11 mouse cellular contexts compared by ENCODE assay signal in genomic region chr4:123248971-123249567, GRCm38 (mm10). TPM values are rescaled to one million over a fixed set of nuclear protein-coding genes. Genes with fewer than 3 reads are reported as not detected.
DNase-seq lines count a peak whose midpoint lies in the region; ATAC-seq and TF ChIP-seq lines count a peak whose summit lies in the region.
"Had no signal": no experiment of that assay in that cellular context is flagged by ENCODE, and none has a peak within 500 bp of the region (broad histone marks: within the 10 kb centered on the region; RNA-seq: fewer than 3 reads in every experiment).

No protein-coding gene starts in this region.

- intact Hi-C loops in left cerebral cortex, postnatal 4 days (cut with DNase I): no loop called here

- H3K27me3 ChIP-seq in neural tube, embryonic 11.5 days (ENCODE audit: control insufficient read depth, insufficient read depth, low read length): no peaks in the 10 kb centered on the region
- H3K27me3 ChIP-seq in heart, postnatal 0 days (ENCODE audit: control insufficient read depth, insufficient read depth, low read length): no peaks in the 10 kb centered on the region
- no peaks in the 10 kb centered on the region for H3K27me3 ChIP-seq in forebrain, embryonic 15.5 days
- H3K27me3 ChIP-seq in midbrain, embryonic 11.5 days (ENCODE audit: control insufficient read depth, insufficient read depth, low read length): no peaks in the 10 kb centered on the region
- H3K27me3 ChIP-seq: embryonic facial prominence, embryonic 13.5 days had no signal

- no peak overlapping the region for H3K4me3 ChIP-seq in neural tube, embryonic 11.5 days (ENCODE audit: low read depth, low read length)
- H3K4me3 ChIP-seq in heart, postnatal 0 days (ENCODE audit: low read depth, low read length): no peak overlapping the region
- no peak overlapping the region for H3K4me3 ChIP-seq in forebrain, embryonic 15.5 days
- H3K4me3 ChIP-seq in midbrain, embryonic 11.5 days (ENCODE audit: low read depth, low read length): no peak overlapping the region
- H3K4me3 ChIP-seq: embryonic facial prominence, embryonic 13.5 days had no signal

- no peaks in the 10 kb centered on the region; the same call in 1 of the 2 replicates for H3K36me3 ChIP-seq in neural tube, embryonic 11.5 days (ENCODE audit: control insufficient read depth, insufficient read depth, low read length)
- H3K36me3 ChIP-seq in heart, postnatal 0 days (replicated peaks; ENCODE audit: control insufficient read depth, insufficient read depth, low read length): no peaks in the 10 kb centered on the region
- H3K36me3 ChIP-seq in forebrain, embryonic 15.5 days: no peaks in the 10 kb centered on the region
- no peaks in the 10 kb centered on the region for H3K36me3 ChIP-seq in midbrain, embryonic 11.5 days (ENCODE audit: control insufficient read depth, insufficient read depth, low read length)
- H3K36me3 ChIP-seq: embryonic facial prominence, embryonic 13.5 days; G1E had no signal

- peak; percentile 21 for TF ChIP-seq CTCF in heart, postnatal 0 days (IDR thresholded peaks at IDR 0.05; ENCODE audit: low read depth)

- WGBS in neural tube, embryonic 11.5 days: 73% methylated on average over 7 of the region's 7 CpGs
- 37% methylated on average over 7 of the region's 7 CpGs for WGBS in heart, postnatal 0 days
- 79% methylated on average over 7 of the region's 7 CpGs for WGBS in forebrain, embryonic 15.5 days
- WGBS in midbrain, embryonic 11.5 days: 80% methylated on average over 7 of the region's 7 CpGs

- H3K9ac ChIP-seq in neural tube, embryonic 11.5 days (ENCODE audit: low read length): no peak overlapping the region
- H3K9ac ChIP-seq in heart, postnatal 0 days (replicated peaks; ENCODE audit: low read depth, low read length): no peak overlapping the region
- H3K9ac ChIP-seq in forebrain, embryonic 15.5 days (replicated peaks): no peak overlapping the region
- H3K9ac ChIP-seq in midbrain, embryonic 11.5 days (ENCODE audit: low read length): no peak overlapping the region
- H3K9ac ChIP-seq: embryonic facial prominence, embryonic 13.5 days had no signal

- no peak for TF ChIP-seq EP300 in heart, postnatal 0 days (IDR thresholded peaks at IDR 0.05; ENCODE audit: low read depth)

- no peaks in the 10 kb centered on the region for H3K9me3 ChIP-seq in neural tube, embryonic 11.5 days (ENCODE audit: control insufficient read depth, low read length)
- H3K9me3 ChIP-seq in heart, postnatal 0 days (replicated peaks; ENCODE audit: control insufficient read depth, low read length): no peaks in the 10 kb centered on the region
- H3K9me3 ChIP-seq in forebrain, embryonic 15.5 days: no peaks in the 10 kb centered on the region
- H3K9me3 ChIP-seq in midbrain, embryonic 11.5 days (ENCODE audit: control insufficient read depth, low read length): no peaks in the 10 kb centered on the region
- H3K9me3 ChIP-seq: embryonic facial prominence, embryonic 13.5 days; G1E had no signal

- H3K27ac ChIP-seq in neural tube, embryonic 11.5 days (ENCODE audit: low read depth, low read length): no peak overlapping the region
- H3K27ac ChIP-seq in heart, postnatal 0 days (ENCODE audit: low read depth): peak overlapping the region; percentile 92
- H3K27ac ChIP-seq in forebrain, embryonic 15.5 days (replicated peaks): no peak overlapping the region
- H3K27ac ChIP-seq in midbrain, embryonic 11.5 days (ENCODE audit: low read depth, low read length): no peak overlapping the region
- H3K27ac ChIP-seq: embryonic facial prominence, embryonic 13.5 days; macrophage had no signal

- ATAC-seq in neural tube, embryonic 11.5 days (ENCODE audit: insufficient read depth, low FRiP score, low TSS enrichment): no peak
- peak; percentile 88 for ATAC-seq in frontal cortex, adult (ENCODE audit: low TSS enrichment)
- ATAC-seq in heart, postnatal 0 days (ENCODE audit: insufficient read depth, low read depth): peak; percentile 37
- no peak for ATAC-seq in forebrain, embryonic 15.5 days (replicated peaks)
- no peak for ATAC-seq in midbrain, embryonic 11.5 days (ENCODE audit: low FRiP score)

- no peaks in the 10 kb centered on the region for H3K4me1 ChIP-seq in neural tube, embryonic 11.5 days (ENCODE audit: control insufficient read depth, insufficient read depth, low read length)
- H3K4me1 ChIP-seq in heart, postnatal 0 days (ENCODE audit: control insufficient read depth, insufficient read depth): peaks cover 36% of the 10 kb centered on the region
- no peaks in the 10 kb centered on the region for H3K4me1 ChIP-seq in forebrain, embryonic 15.5 days
- H3K4me1 ChIP-seq in midbrain, embryonic 11.5 days (ENCODE audit: control insufficient read depth, insufficient read depth, low read length): peaks cover 3% of the 10 kb centered on the region; the same call in 1 of the 2 replicates

- no peak overlapping the region for H3K4me2 ChIP-seq in neural tube, embryonic 11.5 days (ENCODE audit: low read depth)
- no peak overlapping the region for H3K4me2 ChIP-seq in heart, postnatal 0 days (ENCODE audit: low read depth, low read length)
- no peak overlapping the region for H3K4me2 ChIP-seq in forebrain, embryonic 15.5 days (replicated peaks)
- no peak overlapping the region for H3K4me2 ChIP-seq in midbrain, embryonic 11.5 days
- H3K4me2 ChIP-seq: embryonic facial prominence, embryonic 13.5 days had no signal

- peak; percentile 8 for DNase-seq in neural tube, embryonic 11.5 days (ENCODE audit: low spot score)
- DNase-seq in neural tube, embryonic 10.5 days (ENCODE audit: extremely low spot score, low spot score): no peak
- DNase-seq in heart, postnatal 0 days (ENCODE audit: low spot score): no peak
- DNase-seq in left cerebral cortex, postnatal 4 days: peak; percentile 83
- no peak for DNase-seq in embryo, embryonic 10.5 days (ENCODE audit: low spot score)
- DNase-seq in midbrain, embryonic 11.5 days (ENCODE audit: low spot score, missing footprints): no peak

RNA-seq across cellular contexts. Expression of gene Pabpc4, which starts 13.1 kb away (rescaled TPM):
- 41.4 and 46.6 TPM in 2 replicates for polyA plus RNA-seq in neural tube, embryonic 11.5 days (2014; fragmentation: Nextera tagmentation; extraction: Ambion mirVana)
- total RNA-seq in heart, postnatal 0 days (2014; rRNA removed; ENCODE audit: low replicate concordance): 350 and 355 TPM in 2 replicates
- polyA plus RNA-seq in heart, postnatal 0 days (2015; fragmentation: Nextera tagmentation; extraction: Ambion mirVana): 54.6 and 55.3 TPM in 2 replicates
- total RNA-seq in left cerebral cortex, postnatal 4 days (2021): 10 to 100 TPM; 62.6 to 65.5 TPM
- polyA plus RNA-seq in forebrain, embryonic 15.5 days (2015; fragmentation: Nextera tagmentation; extraction: Ambion mirVana): 28.4 and 32.0 TPM in 2 replicates
- 29.6 and 40.4 TPM in 2 replicates for polyA plus RNA-seq in midbrain, embryonic 11.5 days (2014; fragmentation: Nextera tagmentation; extraction: Ambion mirVana)

RNA-seq across cellular contexts. Expression of gene Heyl, which starts 15.7 kb away (rescaled TPM):
- polyA plus RNA-seq in neural tube, embryonic 11.5 days (2014; fragmentation: Nextera tagmentation; extraction: Ambion mirVana): 27.2 and 34.0 TPM in 2 replicates
- 9.0 and 12.3 TPM in 2 replicates for total RNA-seq in heart, postnatal 0 days (2014; rRNA removed; ENCODE audit: low replicate concordance)
- 8.9 and 9.0 TPM in 2 replicates for polyA plus RNA-seq in heart, postnatal 0 days (2015; fragmentation: Nextera tagmentation; extraction: Ambion mirVana)
- total RNA-seq in left cerebral cortex, postnatal 4 days (2021): 1 to 10 TPM; 5.9 to 6.6 TPM
- polyA plus RNA-seq in forebrain, embryonic 15.5 days (2015; fragmentation: Nextera tagmentation; extraction: Ambion mirVana): 4.3 TPM in 2 replicates
- 6.8 and 7.7 TPM in 2 replicates for polyA plus RNA-seq in midbrain, embryonic 11.5 days (2014; fragmentation: Nextera tagmentation; extraction: Ambion mirVana)
- polyA plus RNA-seq: G1E, macrophage had no signal

RNA-seq across cellular contexts. Expression of gene Nt5c1a, which starts 47.8 kb away (rescaled TPM):
- not detected in 2 replicates for polyA plus RNA-seq in neural tube, embryonic 11.5 days (2014; fragmentation: Nextera tagmentation; extraction: Ambion mirVana)
- 3.4 and 14.6 TPM in 2 replicates for total RNA-seq in heart, postnatal 0 days (2014; rRNA removed; ENCODE audit: low replicate concordance)
- 1.7 and 2.4 TPM in 2 replicates for polyA plus RNA-seq in heart, postnatal 0 days (2015; fragmentation: Nextera tagmentation; extraction: Ambion mirVana)
- 1 to 10 TPM; 3.6 to 4.9 TPM for total RNA-seq in left cerebral cortex, postnatal 4 days (2021)
- 0.15 TPM in 1 of 2 replicates, not detected in the other for polyA plus RNA-seq in forebrain, embryonic 15.5 days (2015; fragmentation: Nextera tagmentation; extraction: Ambion mirVana)
- polyA plus RNA-seq in midbrain, embryonic 11.5 days (2014; fragmentation: Nextera tagmentation; extraction: Ambion mirVana): not detected in 2 replicates
- total RNA-seq: G1E had no signal
- polyA plus RNA-seq: embryonic facial prominence, embryonic 13.5 days; G1E; macrophage had no signal

Comparison
In these comparisons a context has a peak if more than half of its experiments do, and no peak if none do; other contexts are left out.
1. DNase-seq: peak in neural tube, embryonic 11.5 days (single experiment) and left cerebral cortex, postnatal 4 days (single experiment); none in neural tube, embryonic 10.5 days (single experiment), heart, postnatal 0 days (single experiment), embryo, embryonic 10.5 days (single experiment) and midbrain, embryonic 11.5 days (single experiment).
2. ATAC-seq: peak in frontal cortex, adult (single experiment) and heart, postnatal 0 days (single experiment); none in neural tube, embryonic 11.5 days (single experiment), forebrain, embryonic 15.5 days (single experiment) and midbrain, embryonic 11.5 days (single experiment).